In genomic region chr5:99329065-99329464, GRCm38 (mm10) we compare ENCODE assay signal across 13 mouse cellular contexts.
A peak's percentile ranks its signal among the peaks of the same experiment; 100 is the strongest.
DNase-seq lines count a peak whose midpoint lies in the region; ATAC-seq and TF ChIP-seq lines count a peak whose summit lies in the region.
"Had no signal": no experiment of that assay in that cellular context is flagged by ENCODE, and none has a peak within 500 bp of the region (broad histone marks: within the 10 kb centered on the region; RNA-seq: fewer than 3 reads in every experiment).

No protein-coding gene starts in this region.

- TF ChIP-seq CTCF in layer of hippocampus, adult 2 months (conservative IDR thresholded peaks at IDR 0.05) = no peak

- no peak overlapping the region for H3K27ac ChIP-seq in kidney, embryonic 15.5 days
- no peak overlapping the region for H3K27ac ChIP-seq in layer of hippocampus, adult 2 months
- H3K27ac ChIP-seq: limb, embryonic 12.5 days; neural tube, embryonic 12.5 days had no signal

- H3K9me3 ChIP-seq in kidney, embryonic 15.5 days (replicated peaks) = no peaks in the 10 kb centered on the region
- H3K9me3 ChIP-seq: limb, embryonic 12.5 days; neural tube, embryonic 12.5 days had no signal

- H3K9ac ChIP-seq in kidney, embryonic 15.5 days = no peak overlapping the region
- H3K9ac ChIP-seq: limb, embryonic 12.5 days; neural tube, embryonic 12.5 days had no signal

- H3K4me2 ChIP-seq in kidney, embryonic 15.5 days = no peak overlapping the region
- H3K4me2 ChIP-seq: limb, embryonic 12.5 days; neural tube, embryonic 12.5 days had no signal

- H3K4me3 ChIP-seq in kidney, embryonic 15.5 days (replicated peaks) = no peak overlapping the region
- H3K4me3 ChIP-seq in layer of hippocampus, adult 2 months = no peak overlapping the region
- H3K4me3 ChIP-seq: limb, embryonic 12.5 days; neural tube, embryonic 12.5 days had no signal

- H3K27me3 ChIP-seq in kidney, embryonic 15.5 days = no peaks in the 10 kb centered on the region
- H3K27me3 ChIP-seq: limb, embryonic 12.5 days; neural tube, embryonic 12.5 days had no signal

- 79% methylated on average over 6 of the region's 6 CpGs for WGBS in kidney, embryonic 15.5 days

- no peaks in the 10 kb centered on the region for H3K4me1 ChIP-seq in kidney, embryonic 15.5 days
- H3K4me1 ChIP-seq: limb, embryonic 12.5 days; neural tube, embryonic 12.5 days had no signal

- DNase-seq in kidney, adult 11 months = peak; percentile 22
- DNase-seq in testis, postnatal 10 days (ENCODE audit: low spot score) = peak; percentile 48
- DNase-seq in testis, postnatal 14 days (ENCODE audit: low spot score) = no peak
- peak; percentile 53 to 74 for DNase-seq in kidney, postnatal 36 days
- DNase-seq in urinary bladder, postnatal 36 days (ENCODE audit: low spot score in 2 of 2) = peak; percentile 65 to 69
- DNase-seq in layer of hippocampus, adult 2 months (ENCODE audit: low spot score in 2 of 2) = no peak
- DNase-seq in right cerebral cortex, adult 2 months (ENCODE audit: low spot score in 2 of 2) = no peak
- DNase-seq: adrenal gland, adult 8-10 months; cerebellum, adult 9-11 months; thymus, adult 2 months had no signal

- no peaks in the 10 kb centered on the region for H3K36me3 ChIP-seq in kidney, embryonic 15.5 days
- H3K36me3 ChIP-seq: limb, embryonic 12.5 days; neural tube, embryonic 12.5 days had no signal

- no peak for ATAC-seq in kidney, embryonic 15.5 days (replicated peaks; ENCODE audit: low FRiP score)

Comparison
In these comparisons a context has a peak if more than half of its experiments do, and no peak if none do; other contexts are left out.
1. DNase-seq: peak in kidney, adult 11 months (single experiment), testis, postnatal 10 days (single experiment), kidney, postnatal 36 days (2 of 2) and urinary bladder, postnatal 36 days (2 of 2); none in testis, postnatal 14 days (single experiment), layer of hippocampus, adult 2 months (0 of 2) and right cerebral cortex, adult 2 months (0 of 2).